Mouse (Mus musculus) adrenal gland, adult 8-10 months (tissue): Measurements from ENCODE around the gene Aspscr1. TPM values are rescaled to one million over a fixed set of nuclear protein-coding genes. Genes with fewer than 3 reads are reported as not detected.

Experiments used
- DNase-seq: peaks from one replicate; pipeline ENCODE4 v3.0.0; 2022
- total RNA-seq, 4 experiments: library from RNA; stranded (reverse); gene quantifications; 2 replicates each; pipeline ENCODE4 v1.2.4; 2022

Gene Aspscr1
- total RNA-seq, 4 experiments from 2014 or later: 101 to 108 (median 106) TPM

GRCm38 (mm10) chr11:120684660-120685059, 11.9 kb downstream of the Aspscr1 start:
- no peak for DNase-seq

GRCm38 (mm10) chr11:120686650-120687272, 14.0 kb downstream of the Aspscr1 start:
- no peak for DNase-seq

GRCm38 (mm10) chr11:120689365-120689764, 16.6 kb downstream of the Aspscr1 start:
- DNase-seq: no peak

- DNase-seq: peak; percentile 60
Measured at GRCm38 (mm10) chr11:120692471-120693011, 19.8 kb downstream of the Aspscr1 start.

- DNase-seq: no peak
Measured at GRCm38 (mm10) chr11:120693461-120693860, 20.7 kb downstream of the Aspscr1 start.

- DNase-seq: no peak
Measured at GRCm38 (mm10) chr11:120695184-120695583, 22.4 kb downstream of the Aspscr1 start.

- DNase-seq: no peak
Measured at GRCm38 (mm10) chr11:120695641-120696040, 22.9 kb downstream of the Aspscr1 start.

- DNase-seq: no peak
Measured at GRCm38 (mm10) chr11:120696568-120696967, 23.8 kb downstream of the Aspscr1 start.

- peak; percentile 85 for DNase-seq
Measured at GRCm38 (mm10) chr11:120697741-120698140, 25.0 kb downstream of the Aspscr1 start.

- no peak for DNase-seq
Measured at GRCm38 (mm10) chr11:120703696-120704454, 31.1 kb downstream of the Aspscr1 start.

- DNase-seq: no peak
Measured at GRCm38 (mm10) chr11:120704486-120705325, 31.9 kb downstream of the Aspscr1 start.

GRCm38 (mm10) chr11:120706120-120706519, 33.3 kb downstream of the Aspscr1 start:
- DNase-seq: no peak

GRCm38 (mm10) chr11:120707225-120707624, 34.5 kb downstream of the Aspscr1 start:
- DNase-seq: no peak

- DNase-seq: no peak
Measured at GRCm38 (mm10) chr11:120707969-120708368, 35.2 kb downstream of the Aspscr1 start.

- DNase-seq: no peak
Measured at GRCm38 (mm10) chr11:120709551-120709950, 36.8 kb downstream of the Aspscr1 start.

- no peak for DNase-seq
Measured at GRCm38 (mm10) chr11:120710672-120711071, 37.9 kb downstream of the Aspscr1 start.

- no peak for DNase-seq
Measured at GRCm38 (mm10) chr11:120711980-120712604, 39.3 kb downstream of the Aspscr1 start.

- DNase-seq: no peak
Measured at GRCm38 (mm10) chr11:120712771-120713568, 40.2 kb downstream of the Aspscr1 start.

- DNase-seq: peak; percentile 98
Measured at GRCm38 (mm10) chr11:120713580-120714518, 41.1 kb downstream of the Aspscr1 start, which contains the start of the genes Cenpx and Lrrc45. Cenpx (minus strand) TSS chr11:120713738. Lrrc45 (plus strand) TSS chr11:120713925.

- DNase-seq: no peak
Measured at GRCm38 (mm10) chr11:120714546-120714945, 41.8 kb downstream of the Aspscr1 start.
